Mouse (Mus musculus): Measurements from ENCODE around the gene Pptc7.

Gene Pptc7

GRCm38 (mm10) chr5:122300071-122300518 lies 15.9 kb downstream of the Pptc7 start:
- in situ Hi-C loops (cut with MboI, MseI), result no loop called here

DNA sequence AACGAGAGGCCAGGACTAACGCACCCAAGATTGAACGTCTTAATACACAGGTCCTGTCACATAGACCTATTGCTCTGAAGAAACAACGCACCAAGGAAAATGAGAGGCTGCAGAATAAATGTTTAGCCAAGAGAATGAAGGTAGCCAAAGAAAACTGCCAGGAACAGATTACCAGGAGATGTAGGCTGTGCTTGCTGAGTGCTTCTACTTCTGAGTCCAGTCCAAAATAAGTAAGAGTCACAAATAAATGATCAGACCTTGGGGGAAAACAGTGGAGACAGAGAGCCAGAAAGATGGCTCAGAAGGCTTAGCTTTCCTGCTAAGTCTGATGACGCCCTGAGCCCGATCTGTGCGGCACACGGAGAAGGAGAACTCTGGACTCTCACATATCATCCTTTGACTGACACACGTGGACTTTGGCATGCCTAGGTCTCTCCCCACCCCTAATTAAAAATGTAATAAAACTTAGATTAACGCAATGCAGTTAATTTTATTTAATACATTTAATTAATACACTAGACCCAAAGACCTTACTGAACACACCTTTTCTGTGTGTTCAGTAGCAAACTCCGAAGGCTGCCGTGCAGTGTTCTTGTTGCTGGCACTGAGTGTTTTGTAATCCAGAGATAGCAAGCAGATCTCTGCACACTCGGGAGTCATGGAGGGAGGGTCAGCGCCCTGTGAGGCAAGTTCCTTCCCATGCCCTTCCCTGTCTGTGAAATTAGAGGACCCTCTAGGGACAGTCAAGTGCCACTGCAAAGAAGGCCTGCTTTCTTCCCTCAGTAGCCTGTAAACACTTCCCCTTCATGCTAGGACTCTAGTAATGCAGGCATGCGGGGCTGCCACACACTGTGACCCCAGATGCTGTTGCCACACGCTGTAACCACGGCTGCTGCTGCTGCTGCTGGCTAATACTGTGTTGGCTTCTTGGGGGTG lies 18.9 kb downstream of the Pptc7 start:
- in situ Hi-C loops (cut with MboI, MseI), result no loop called here

DNA sequence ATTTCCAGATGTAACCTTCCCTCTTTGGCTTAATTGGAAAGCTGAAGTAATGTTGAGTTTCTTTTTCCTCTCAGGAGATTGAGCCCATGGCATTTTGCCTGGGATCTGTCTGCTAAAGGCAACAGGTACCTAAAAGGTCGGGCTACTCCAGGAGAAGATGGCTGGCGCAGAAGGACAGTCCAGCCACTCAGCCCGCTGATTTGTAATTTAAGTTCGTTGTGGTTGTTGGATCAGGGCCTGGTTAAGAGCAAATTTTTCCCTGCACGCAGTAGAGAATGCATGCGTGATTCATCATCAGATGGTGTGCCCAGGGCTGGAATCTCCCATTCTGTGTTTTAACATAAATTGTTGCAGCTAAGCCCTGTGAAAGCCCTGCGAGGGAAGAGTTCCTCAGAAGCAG lies 19.8 kb downstream of the Pptc7 start:
- in situ Hi-C loops (cut with MboI, MseI), result no loop called here

DNA sequence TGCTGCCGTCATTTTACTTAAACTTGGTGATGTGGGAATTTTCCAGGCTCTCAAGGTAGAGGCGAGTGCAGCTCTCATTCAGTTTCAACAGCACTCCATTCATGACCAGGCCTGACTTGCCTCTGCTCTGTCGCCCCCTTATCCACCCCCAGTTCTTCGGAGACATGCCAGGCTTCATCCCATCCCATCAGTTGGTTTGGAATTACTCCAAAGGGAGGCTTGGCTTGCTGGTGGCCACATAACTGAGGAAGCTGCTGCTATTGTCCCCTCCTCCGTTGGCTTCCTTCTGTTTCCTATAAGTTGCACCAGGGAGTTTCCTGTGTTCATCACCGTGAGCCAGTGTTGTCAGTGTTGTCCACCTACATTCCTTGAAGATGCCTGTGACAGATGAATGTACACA lies 20.4 kb downstream of the Pptc7 start:
- in situ Hi-C loops (cut with MboI, MseI), result no loop called here

GRCm38 (mm10) chr5:122305472-122305871 lies 21.3 kb downstream of the Pptc7 start:
- in situ Hi-C loops (cut with MboI, MseI), result no loop called here

DNA sequence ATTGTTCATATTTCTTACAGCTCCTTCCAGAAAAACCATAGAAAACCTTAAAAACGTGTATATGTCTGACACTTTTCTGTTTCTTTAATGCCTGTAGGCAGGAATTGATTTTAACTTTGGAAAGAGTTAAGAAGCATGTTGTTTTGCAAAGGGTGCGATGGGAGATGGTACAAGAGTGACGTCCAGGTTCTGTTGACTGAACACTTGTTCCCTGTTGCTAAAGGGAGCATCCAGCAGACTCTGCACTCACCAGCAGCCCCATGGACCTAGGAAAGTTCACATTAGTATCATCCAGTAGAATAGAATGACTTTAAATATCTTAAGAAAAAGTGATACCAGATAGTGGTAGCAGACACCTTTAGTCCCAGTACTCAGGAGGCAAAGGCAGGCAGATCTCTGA lies 22.4 kb downstream of the Pptc7 start:
- in situ Hi-C loops (cut with MboI, MseI), result no loop called here

DNA sequence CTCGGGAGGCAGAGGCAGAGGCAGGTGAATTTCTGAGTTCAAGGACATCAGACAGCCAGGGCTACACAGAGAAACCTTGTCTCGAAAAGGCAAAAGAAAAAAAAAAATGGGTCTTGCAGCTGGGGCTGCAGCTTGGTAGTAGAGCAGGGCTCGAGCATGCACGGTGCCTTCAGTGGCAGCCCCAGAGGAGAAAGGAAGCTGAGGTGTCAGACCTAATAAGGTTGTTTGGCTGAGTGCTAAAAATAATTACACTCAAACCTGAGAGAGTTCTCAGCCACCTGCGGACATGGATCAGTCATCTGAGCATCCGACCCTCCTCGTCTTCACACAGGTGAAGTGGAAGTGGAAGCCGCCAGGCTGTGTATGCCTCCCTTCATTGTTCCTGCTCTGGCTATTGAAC lies 26.5 kb downstream of the Pptc7 start:
- in situ Hi-C loops (cut with MboI, MseI), result no loop called here

DNA sequence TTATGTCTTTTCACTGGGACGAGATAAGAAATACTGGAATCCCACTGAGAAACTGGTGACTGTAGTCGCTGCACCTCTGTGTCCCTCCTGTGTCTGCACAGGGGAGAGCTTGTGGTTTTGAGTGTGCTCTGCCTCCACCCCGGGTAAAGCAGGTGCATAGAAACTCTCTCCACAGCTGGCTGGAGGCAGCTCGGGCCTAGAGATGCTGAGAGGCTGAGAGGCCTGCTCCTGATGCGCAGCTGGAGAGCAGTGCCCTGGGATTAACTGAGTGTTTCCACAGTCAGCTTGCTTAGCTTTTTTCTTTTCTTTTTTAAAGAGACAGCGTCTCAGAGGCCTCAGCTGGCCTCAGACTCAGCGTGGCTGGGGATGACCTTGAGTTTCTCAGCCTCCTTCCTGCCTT lies 27.5 kb downstream of the Pptc7 start:
- in situ Hi-C loops (cut with MboI, MseI), result no loop called here

DNA sequence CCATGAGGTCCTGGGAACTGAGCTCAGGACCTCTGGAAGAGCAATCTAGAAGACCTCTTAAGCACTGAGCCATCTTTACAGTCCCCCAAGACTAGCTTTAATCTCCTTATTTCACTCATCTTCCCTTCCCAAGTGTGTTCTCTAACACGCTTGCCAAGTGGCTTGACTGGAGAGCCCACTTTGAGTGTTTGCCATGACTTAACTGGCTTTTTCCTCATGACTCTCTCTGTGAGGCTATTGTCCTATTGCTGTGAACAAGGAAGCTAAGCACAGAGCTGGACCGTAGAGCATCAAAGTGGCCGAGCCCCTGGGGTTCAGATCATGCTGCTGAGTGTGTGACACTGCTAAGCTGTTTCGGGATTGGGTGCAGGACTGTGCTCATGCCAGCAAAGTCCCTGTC lies 28.2 kb downstream of the Pptc7 start:
- in situ Hi-C loops (cut with MboI, MseI), result no loop called here

- in situ Hi-C loops (cut with MboI, MseI), result no loop called here
These were observed 28.9 kb downstream of the Pptc7 start for GRCm38 (mm10) chr5:122312942-122313684.

DNA sequence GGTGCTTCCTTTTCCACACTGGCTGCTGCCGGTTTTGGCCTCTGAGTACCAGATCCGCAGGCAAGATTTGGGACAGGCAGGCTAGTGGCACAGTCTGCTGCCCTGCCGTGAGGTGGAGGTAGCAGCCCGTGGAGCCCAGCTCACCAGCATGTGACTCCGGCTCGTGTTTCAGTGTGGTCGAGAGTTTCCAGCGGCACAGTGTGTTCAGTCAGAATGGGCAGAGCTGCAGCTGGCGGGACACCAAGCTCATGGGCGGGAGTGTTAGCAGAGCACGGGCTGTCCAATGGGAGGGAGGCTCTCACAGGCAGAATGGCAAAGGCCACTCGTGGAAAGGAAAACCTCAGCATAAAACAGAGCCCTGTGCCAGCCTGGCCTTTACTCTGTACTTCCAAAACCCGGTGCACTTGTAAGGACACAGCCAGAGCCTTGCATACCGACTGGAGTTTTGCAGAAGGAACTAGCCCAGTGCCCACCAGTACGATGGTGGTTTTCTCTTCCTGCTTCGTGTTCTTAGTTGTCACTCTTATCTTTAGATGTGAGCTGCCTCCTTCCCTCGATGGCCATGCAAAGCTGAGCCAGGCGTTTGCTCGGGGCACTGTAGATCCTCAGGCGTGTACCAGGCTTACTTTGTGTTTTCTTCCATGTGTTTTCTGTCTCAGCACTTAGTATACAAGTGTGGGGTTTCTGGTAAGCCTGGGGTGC lies 31.0 kb downstream of the Pptc7 start:
- in situ Hi-C loops (cut with MboI, MseI), result loop anchor here (5.0 kb wide), 1 partner anchor 48 kb away; no protein-coding TSS in a partner anchor

DNA sequence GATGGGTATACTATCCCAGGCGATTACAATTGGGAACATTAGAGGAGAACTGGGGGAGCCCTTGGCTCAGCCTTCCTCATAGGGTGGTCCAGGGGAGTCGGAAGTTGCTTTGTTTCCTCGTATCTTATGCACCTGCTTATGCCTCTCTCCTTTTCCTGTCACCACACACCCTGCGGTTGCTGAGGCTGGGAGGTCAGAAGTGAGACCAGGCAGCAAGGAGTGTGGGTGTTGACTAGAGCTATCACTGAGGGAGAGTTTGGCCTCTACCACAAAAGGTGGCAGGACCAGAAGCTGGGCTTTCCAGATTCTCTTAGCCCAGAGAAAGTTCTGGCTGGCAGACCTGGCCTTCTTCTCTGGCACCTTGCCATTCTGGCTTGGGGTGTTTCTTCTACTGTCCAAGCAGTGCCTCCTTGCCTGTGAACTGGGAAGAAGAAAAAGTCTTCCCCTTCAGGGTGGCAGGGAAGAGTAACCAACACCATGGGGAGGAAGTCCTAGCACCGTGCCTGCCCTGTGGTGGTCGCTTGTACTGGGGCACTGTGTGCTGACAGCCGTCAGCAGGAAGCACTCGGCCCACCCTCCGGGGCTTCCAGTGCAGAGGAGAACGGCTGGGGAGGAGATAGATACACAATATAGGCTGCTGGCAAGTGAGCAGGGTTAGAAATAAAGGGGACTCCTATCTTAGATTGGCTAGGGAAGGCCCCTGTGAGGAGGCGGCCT lies 33.3 kb downstream of the Pptc7 start:
- in situ Hi-C loops (cut with MboI, MseI), result loop anchor here (5.0 kb wide), 1 partner anchor 50 kb away; no protein-coding TSS in a partner anchor

DNA sequence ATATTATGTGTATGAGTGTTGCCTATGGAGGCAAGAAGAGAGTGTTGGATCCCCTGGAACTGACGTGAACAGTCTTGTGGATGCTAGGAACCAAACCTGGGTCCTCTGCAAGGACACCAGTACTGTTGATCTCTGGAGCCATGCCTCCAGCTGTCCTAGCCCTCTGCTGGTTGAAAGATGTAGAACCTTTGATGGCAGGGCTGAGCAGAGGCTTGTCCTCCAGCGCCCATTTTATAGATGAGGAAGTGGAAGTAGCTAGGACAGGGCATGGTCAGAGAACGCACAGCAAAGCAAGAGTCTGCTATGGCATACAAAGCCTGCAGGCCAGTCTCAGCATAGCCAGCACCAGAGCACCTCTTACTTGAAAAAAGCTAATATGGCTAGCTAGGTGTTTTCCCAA lies 33.9 kb downstream of the Pptc7 start:
- in situ Hi-C loops (cut with MboI, MseI), result loop anchor here (5.0 kb wide), 1 partner anchor 51 kb away; no protein-coding TSS in a partner anchor

DNA sequence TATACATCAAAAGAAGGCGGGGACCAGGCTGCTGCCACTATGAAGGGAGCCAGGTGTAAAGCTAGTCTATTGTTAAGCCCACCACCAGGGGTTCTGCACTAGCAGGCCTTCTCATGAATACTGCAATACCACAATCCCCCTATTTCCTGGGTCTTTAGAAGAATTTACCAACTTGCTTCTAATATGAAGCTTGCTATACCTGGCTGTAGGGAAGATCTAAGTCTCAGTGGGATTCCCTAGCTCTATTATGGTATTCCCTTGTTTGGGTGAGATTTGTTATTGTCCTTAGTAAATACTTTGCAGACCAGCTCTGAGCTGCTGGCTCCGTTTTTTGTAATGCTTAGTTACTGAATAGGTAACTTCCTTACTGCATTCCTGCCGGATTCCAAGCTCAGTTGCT lies 34.8 kb downstream of the Pptc7 start:
- in situ Hi-C loops (cut with MboI, MseI), result loop anchor here (5.0 kb wide), 1 partner anchor 52 kb away; no protein-coding TSS in a partner anchor

DNA sequence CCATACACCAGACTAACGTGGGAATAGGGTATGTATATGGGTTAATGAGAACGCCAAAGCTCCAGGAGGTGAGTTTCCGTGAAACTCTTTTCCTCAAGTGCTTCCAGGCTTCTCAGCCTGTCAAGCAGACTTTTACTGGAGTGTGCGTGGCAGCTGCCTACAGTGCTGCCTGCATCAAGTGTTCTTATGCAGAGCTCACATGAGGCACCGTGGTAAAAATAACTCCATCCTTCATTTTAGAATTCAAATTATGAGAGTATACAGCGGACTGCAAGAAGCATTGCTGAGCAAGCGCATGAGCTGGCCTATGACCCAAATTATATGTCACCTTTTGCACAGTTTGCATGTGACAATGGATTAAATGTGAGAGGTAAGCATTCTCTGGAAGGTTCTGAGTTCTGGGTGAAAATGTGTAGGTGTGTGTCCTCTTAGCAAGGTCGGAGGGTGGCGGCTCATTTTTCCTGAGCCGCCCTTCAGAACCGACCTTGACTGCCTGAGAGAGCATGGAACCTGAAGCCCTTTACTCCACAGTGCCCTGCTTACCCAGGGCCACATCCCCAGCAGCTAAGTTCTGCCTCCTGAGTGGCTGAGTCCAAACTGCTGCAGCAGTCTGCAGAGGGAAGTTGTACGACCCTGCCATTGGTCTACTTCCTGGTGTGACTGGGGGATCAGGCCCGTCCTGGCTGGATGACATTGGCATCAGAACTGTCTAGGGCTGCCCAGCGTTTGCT lies 35.5 kb downstream of the Pptc7 start:
- in situ Hi-C loops (cut with MboI, MseI), result loop anchor here (5.0 kb wide), 1 partner anchor 52 kb away; no protein-coding TSS in a partner anchor

DNA sequence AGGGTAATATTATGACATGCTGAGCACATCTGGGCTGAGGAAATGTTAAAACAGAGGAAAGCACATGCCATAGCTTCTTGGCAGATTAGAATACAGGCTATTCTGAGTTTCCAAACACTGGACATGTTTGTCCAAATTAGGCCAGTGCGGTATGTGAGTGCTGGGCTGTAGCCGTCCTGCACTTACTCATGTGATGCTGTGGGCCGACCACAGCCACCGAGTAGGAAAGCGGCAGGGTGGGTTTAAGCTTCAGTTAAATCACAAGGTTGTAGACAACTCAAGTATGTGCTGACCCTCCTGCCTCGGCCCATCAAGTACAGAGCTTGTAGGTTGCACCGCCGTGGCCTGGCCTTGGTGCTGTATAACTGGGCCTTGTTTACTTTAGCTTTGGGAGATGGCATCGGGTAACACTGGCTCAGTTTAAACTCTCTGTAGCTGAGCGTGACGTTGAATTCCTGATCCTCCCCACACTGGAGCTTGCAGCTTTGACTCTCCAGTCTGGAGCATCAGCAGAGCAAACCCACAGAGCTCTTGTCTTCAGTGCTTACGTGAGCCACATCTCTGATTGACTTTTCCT lies 36.1 kb downstream of the Pptc7 start:
- in situ Hi-C loops (cut with MboI, MseI), result no loop called here

DNA sequence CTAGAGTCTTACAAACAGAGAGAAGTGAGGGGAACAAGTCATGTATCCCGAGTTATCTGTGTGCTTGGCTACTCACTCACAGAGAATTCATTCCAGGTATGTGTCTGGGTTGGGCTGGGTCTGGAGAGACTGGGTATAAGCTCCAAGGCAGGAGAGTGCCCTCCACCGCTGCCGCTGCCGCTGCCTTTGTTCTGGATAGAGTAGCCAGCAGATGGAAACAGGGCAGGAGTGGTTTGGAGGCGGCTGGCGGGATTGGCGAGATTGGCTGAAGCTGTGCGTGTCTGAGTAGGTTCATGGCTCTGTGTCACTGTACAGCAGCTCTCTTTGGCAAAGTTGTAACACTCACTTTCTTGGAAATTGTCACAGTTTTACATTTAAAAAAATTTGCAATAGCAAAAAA lies 39.4 kb downstream of the Pptc7 start:
- in situ Hi-C loops (cut with MboI, MseI), result no loop called here

- in situ Hi-C loops (cut with MboI, MseI), result no loop called here
These were observed 40.7 kb downstream of the Pptc7 start for GRCm38 (mm10) chr5:122324608-122325431.

DNA sequence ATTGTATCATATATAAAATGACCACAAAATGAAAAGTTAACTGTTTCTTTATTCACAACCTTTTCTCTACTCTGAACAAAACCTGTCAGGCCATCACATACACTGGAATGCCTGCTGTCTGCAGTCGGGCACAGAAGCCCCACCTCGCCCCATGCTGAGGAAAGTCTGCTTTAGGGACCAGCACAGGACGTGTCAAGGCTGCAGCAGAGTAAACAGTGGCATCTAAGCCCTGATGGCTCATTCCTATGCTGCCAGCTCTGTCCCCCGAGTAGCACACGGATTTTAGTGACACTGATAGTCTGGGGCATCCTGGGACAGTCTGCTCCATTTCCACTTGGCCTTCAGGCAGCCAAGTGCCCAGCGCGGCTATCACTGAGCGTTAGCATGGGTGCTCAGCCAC lies 41.3 kb downstream of the Pptc7 start:
- in situ Hi-C loops (cut with MboI, MseI), result no loop called here
